Mouse (Mus musculus) liver, embryonic 16.5 days (tissue): ENCODE data around the gene Efna4. TPM values are rescaled to one million over a fixed set of nuclear protein-coding genes. Genes with fewer than 3 reads are reported as not detected.

Experiments used
- ATAC-seq: fragments of 200-750 bp; cut with Nextera tagmentation; 2 replicates; pipeline ENCODE4 v1.8.0; 2017; ENCODE audit warnings: low read depth, mild to moderate bottlenecking, moderate number of reproducible peaks, moderate library complexity
- H3K27ac ChIP-seq: fragments of 300-500 bp; sonication (generic); 2 replicates; pipeline ENCODE4 v1.5.1; 2014; ENCODE audit warnings: mild to moderate bottlenecking, low read length
- H3K27me3 ChIP-seq: fragments of 300-500 bp; sonication (generic); 2 replicates; pipeline ENCODE4 v1.6.1; 2014; ENCODE audit warnings: low read depth, low read length, mixed read lengths; ENCODE audit not compliant: control insufficient read depth, insufficient read depth
- H3K36me3 ChIP-seq: fragments of 300-500 bp; sonication (generic); 2 replicates; pipeline ENCODE4 v1.6.1; 2014; ENCODE audit warnings: mild to moderate bottlenecking; ENCODE audit not compliant: control insufficient read depth, insufficient read depth
- H3K4me1 ChIP-seq: fragments of 300-500 bp; sonication (generic); 2 replicates; pipeline ENCODE4 v1.6.1; 2014; ENCODE audit warnings: low read depth, low read length, mixed read lengths; ENCODE audit not compliant: control insufficient read depth
- H3K4me2 ChIP-seq: fragments of 300-500 bp; sonication (generic); 2 replicates; pipeline ENCODE4 v1.6.1; 2014; ENCODE audit warnings: low read depth, low read length, mixed read lengths
- H3K4me3 ChIP-seq: fragments of 300-500 bp; sonication (generic); 2 replicates; pipeline ENCODE4 v1.5.1; 2014; ENCODE audit warnings: low read depth, mild to moderate bottlenecking, low read length
- H3K9ac ChIP-seq: fragments of 300-500 bp; sonication (generic); 2 replicates; pipeline ENCODE4 v1.6.1; 2014; ENCODE audit warnings: low read depth, low read length
- H3K9me3 ChIP-seq: fragments of 300-500 bp; sonication (generic); replicated peaks from 2 replicates; pipeline ENCODE4 v1.6.1; 2016; ENCODE audit warnings: low read length; ENCODE audit not compliant: control insufficient read depth
- WGBS: fragments of 180-500 bp; shearing (Covaris S2); extraction: QIAGEN DNeasy Blood & Tissue Kit; methylation state at CpG from one replicate; pipeline ENCODE4 v1.1.7; 2014; ENCODE audit not compliant: insufficient replicate concordance; 5-methylcytosine and 5-hydroxymethylcytosine counted together
- polyA plus RNA-seq: library from polyadenylated mRNA; unstranded; fragments of >200 nt; fragmentation: Nextera tagmentation; extraction: Ambion mirVana; gene quantifications from 2 replicates; pipeline ENCODE4 v1.2.1, GENCODE M21; 2015

The Efna4 gene
- polyA plus RNA-seq, 1 experiment from 2014 or later, result 0.51 TPM

DNA sequence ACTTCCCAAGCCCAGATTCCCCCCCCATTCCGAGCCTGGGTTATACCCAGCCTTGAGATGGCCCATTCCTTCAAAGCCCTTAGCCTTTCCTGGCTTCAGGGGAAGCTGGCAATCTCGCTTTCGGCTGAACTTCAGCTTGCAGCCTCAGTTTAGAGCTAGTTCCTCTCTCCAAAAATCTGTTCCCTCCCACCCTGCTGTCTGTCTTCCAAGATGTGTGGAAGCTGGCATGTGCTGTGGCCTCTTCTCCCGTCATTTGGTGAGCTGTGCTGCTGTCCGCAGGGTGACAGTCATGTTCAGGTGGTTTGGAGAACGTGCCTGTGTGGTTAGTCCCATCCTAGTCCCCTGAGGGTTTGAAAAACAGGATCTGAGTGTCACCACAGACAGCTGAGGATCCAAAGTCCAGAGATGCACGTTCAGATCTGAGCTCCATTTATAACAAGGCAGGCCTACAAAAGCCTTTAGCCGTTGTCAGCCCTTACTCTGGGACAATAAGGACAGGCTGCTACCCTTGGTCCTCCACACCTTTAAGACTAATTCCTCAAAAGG lies 42.1 kb downstream of the Efna4 start:
- Histone ChIP-seq H3K4me2 (no peak overlapping the region), H3K36me3 (no peaks in the 10 kb centered on the region), H3K27me3 (no peaks in the 10 kb centered on the region), H3K9me3 (no peaks in the 10 kb centered on the region), H3K9ac (no peak overlapping the region), H3K4me3 (no peak overlapping the region), H3K4me1 (no peaks in the 10 kb centered on the region; the same call in 1 of the 2 replicates), H3K27ac (no peak overlapping the region)
- 50% methylated on average over 8 of the region's 8 CpGs for WGBS
- no peak for ATAC-seq

DNA sequence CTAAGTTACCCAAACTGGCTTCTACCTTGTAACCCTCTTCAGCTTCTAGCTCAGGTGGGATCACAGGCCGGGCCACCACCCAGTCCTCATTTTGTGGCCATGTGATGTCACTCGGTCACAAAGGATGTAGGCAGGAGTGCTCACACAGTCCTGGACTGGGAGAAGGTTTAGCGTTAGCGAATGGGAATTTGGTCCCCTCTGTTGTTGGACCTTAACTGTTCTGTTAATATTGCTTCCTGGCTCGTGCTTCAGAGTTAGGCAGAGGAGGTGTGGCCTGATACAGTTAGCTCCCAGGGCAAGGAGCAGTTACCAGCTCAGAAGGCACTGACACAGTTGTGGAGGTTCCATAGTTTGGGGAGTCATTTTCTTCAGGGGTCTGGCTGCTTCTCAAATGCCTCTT lies 43.6 kb downstream of the Efna4 start:
- peak; percentile 35 for ATAC-seq

DNA sequence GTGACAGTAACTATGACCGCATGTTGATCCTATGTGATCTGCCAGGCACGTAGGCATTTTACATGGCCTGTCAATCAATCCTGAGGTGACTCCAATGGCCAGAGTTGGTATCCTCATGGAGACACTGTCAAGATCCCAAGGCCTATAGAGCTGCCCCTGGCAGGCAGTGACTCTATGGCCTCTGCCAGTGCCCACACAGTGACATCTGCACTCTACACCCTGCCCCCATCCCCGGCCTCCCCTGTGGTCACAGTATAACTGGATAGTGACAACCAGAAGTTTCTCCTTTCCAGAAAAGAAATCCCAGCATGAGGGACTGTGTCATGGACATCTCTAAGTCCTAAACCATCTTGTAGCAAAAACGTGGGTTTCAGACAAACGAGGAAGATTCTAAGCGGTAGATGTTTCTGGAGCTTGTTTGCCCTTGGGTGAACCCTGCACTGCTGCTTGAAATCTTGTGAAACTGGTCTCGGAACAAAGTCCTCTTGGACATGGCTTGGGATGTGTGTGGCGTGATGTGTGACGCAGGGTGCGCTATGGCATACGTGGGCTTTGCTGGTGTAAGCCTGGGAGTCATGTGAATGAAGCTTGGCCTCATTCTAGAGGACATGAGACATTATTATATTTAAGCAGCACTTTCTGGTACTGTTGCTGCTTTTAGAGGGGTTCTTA lies 44.4 kb downstream of the Efna4 start:
- Histone ChIP-seq H3K9me3 (no peaks in the 10 kb centered on the region), H3K9ac (no peak overlapping the region), H3K36me3 (no peaks in the 10 kb centered on the region), H3K4me1 (no peaks in the 10 kb centered on the region; the same call in 1 of the 2 replicates), H3K27me3 (no peaks in the 10 kb centered on the region), H3K4me2 (no peak overlapping the region), H3K27ac (peak overlapping the region; percentile 73), H3K4me3 (no peak overlapping the region)
- ATAC-seq, result peak; percentile 89
- 60% methylated on average over 11 of the region's 11 CpGs for WGBS

More for the DNA sequence above, 43.6 kb downstream of the Efna4 start:
- H3K27me3 ChIP-seq, result no peaks in the 10 kb centered on the region
- H3K36me3 ChIP-seq, result no peaks in the 10 kb centered on the region
- H3K9me3 ChIP-seq, result no peaks in the 10 kb centered on the region
- H3K27ac ChIP-seq, result peak overlapping the region; percentile 73
- 50% methylated on average over 5 of the region's 5 CpGs for WGBS
- no peak overlapping the region for H3K4me3 ChIP-seq
- H3K4me1 ChIP-seq, result no peaks in the 10 kb centered on the region; the same call in 1 of the 2 replicates
- H3K9ac ChIP-seq, result no peak overlapping the region
- H3K4me2 ChIP-seq, result no peak overlapping the region

DNA sequence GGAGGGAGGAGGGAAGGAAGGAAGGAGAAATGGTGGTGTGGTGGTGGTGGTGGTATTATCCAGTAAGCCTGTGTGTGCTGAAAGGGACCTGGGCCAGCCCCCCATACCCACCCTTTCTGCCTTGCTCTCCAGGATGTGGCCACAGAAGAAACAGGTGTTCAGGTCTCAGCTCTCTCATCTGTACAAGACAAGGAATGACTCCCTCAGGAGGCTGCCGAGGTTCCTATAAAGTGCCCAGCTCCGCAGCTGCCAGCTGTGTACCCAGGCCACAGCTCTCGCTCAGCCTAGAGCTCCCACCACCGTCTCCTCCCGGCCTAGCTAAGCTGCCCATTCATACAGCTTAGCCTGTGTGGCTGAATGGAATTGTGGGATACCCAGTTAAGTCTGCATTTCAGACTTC lies 45.5 kb downstream of the Efna4 start:
- no peak for ATAC-seq
- 59% methylated on average over 5 of the region's 5 CpGs for WGBS
- H3K27me3 ChIP-seq, result no peaks in the 10 kb centered on the region
- H3K27ac ChIP-seq, result no peak overlapping the region
- no peaks in the 10 kb centered on the region; the same call in 1 of the 2 replicates for H3K4me1 ChIP-seq
- no peaks in the 10 kb centered on the region for H3K36me3 ChIP-seq
- H3K4me2 ChIP-seq, result no peak overlapping the region
- no peak overlapping the region for H3K4me3 ChIP-seq
- no peak overlapping the region for H3K9ac ChIP-seq
- no peaks in the 10 kb centered on the region for H3K9me3 ChIP-seq

DNA sequence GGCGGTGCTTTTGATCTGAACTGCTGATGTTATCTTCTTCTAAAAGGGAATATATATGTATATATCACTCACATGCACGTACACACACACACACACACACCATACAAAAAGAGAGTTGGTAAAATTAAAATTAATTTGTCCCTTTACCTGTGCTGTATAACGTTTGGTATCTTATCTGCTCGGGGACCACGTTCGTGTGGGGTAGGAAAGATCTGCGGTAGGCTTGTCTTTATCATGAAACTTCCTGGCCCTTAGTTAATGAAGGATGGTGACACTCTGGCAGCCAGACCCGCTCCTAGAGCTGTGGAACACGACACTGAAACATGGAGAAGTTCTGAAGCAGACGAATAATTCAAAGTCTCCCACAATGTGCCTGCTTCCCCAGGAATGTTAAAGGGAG lies 46.0 kb downstream of the Efna4 start:
- no peaks in the 10 kb centered on the region; the same call in 1 of the 2 replicates for H3K4me1 ChIP-seq
- WGBS, result 26% methylated on average over 10 of the region's 10 CpGs
- H3K9me3 ChIP-seq, result no peaks in the 10 kb centered on the region
- H3K4me3 ChIP-seq, result no peak overlapping the region
- H3K9ac ChIP-seq, result no peak overlapping the region
- no peak overlapping the region for H3K4me2 ChIP-seq
- no peaks in the 10 kb centered on the region for H3K27me3 ChIP-seq
- ATAC-seq, result no peak
- no peaks in the 10 kb centered on the region for H3K36me3 ChIP-seq
- H3K27ac ChIP-seq, result no peak overlapping the region

DNA sequence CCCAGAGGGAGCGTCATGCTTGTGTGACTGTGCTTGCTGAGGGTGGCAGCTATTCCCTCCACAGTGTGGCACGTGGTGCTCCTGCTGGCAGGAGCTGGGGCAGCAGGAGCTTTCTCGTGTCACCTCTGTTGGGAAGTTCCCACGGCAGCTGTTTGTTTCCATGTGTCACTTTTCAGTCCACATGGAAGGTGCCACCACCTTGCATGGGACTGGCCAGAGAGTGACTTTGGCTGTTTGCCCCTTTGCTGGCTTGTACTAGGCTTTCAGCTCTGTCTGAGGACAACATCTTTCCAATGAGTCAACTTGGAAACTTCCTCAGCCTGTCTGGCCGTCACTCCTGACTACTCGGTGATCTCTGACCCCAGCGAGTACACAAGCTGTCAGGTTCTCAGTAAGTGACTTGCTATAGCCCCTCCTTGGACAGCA lies 49.3 kb downstream of the Efna4 start:
- H3K27ac ChIP-seq, result no peak overlapping the region
- H3K4me2 ChIP-seq, result no peak overlapping the region
- H3K4me3 ChIP-seq, result no peak overlapping the region
- no peaks in the 10 kb centered on the region for H3K9me3 ChIP-seq
- ATAC-seq, result no peak
- H3K27me3 ChIP-seq, result no peaks in the 10 kb centered on the region
- no peaks in the 10 kb centered on the region for H3K4me1 ChIP-seq
- WGBS, result 41% methylated on average over 7 of the region's 7 CpGs
- no peak overlapping the region for H3K9ac ChIP-seq
- H3K36me3 ChIP-seq, result no peaks in the 10 kb centered on the region

DNA sequence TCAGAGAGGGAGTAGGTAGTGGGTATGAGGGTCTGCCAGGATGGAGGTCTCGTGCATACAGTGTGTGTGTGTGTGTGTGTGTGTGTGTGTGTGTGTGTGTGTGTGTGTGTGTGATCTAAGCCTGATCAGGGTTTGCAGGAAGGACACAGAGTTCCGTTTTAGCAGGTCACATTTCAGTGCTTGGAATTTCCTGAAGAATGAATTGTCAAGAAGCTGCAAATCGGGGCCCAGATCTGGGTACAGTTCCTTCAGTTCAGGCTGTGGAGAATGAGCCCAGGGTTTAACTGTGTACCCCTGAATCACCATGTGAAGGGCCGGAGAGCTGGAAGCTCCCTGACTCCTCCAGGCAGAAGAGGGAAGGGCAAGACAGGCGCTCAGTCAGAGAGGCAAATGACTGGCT lies 50.5 kb downstream of the Efna4 start:
- Histone ChIP-seq H3K36me3 (no peaks in the 10 kb centered on the region), H3K4me1 (no peaks in the 10 kb centered on the region), H3K9me3 (no peaks in the 10 kb centered on the region), H3K27me3 (no peaks in the 10 kb centered on the region; the same call in 1 of the 2 replicates), H3K9ac (no peak overlapping the region), H3K27ac (no peak overlapping the region), H3K4me3 (no peak overlapping the region), H3K4me2 (no peak overlapping the region)
- ATAC-seq, result no peak
- WGBS, result 28% methylated on average over 5 of the region's 5 CpGs

DNA sequence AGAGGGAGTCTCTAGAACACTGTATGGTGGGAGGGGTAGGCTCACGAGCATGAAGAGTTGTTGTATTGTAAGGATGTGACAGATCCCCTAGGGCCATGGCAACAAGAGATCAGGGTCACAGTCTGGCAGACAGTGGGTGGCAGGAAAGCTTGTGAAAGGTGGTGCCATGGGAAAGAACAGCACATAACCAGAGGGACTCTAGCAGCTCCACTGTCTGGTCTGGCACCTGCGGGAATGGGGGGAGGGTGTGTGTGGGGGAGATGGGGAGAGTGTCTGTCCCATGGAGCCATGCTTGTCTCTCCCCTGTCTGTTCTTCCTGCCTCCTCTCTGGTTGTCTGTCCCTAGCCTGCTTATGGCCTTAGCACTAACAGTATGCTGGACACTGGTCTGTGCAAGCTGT lies 52.3 kb downstream of the Efna4 start:
- no peak overlapping the region for H3K4me3 ChIP-seq
- no peaks in the 10 kb centered on the region for H3K36me3 ChIP-seq
- peaks cover 14% of the 10 kb centered on the region for H3K27me3 ChIP-seq
- H3K9me3 ChIP-seq, result no peaks in the 10 kb centered on the region
- H3K4me1 ChIP-seq, result peaks cover 2% of the 10 kb centered on the region; the same call in 1 of the 2 replicates
- no peak overlapping the region for H3K4me2 ChIP-seq
- ATAC-seq, result no peak
- 44% methylated on average over 2 of the region's 2 CpGs for WGBS
- no peak overlapping the region for H3K27ac ChIP-seq
- H3K9ac ChIP-seq, result no peak overlapping the region

DNA sequence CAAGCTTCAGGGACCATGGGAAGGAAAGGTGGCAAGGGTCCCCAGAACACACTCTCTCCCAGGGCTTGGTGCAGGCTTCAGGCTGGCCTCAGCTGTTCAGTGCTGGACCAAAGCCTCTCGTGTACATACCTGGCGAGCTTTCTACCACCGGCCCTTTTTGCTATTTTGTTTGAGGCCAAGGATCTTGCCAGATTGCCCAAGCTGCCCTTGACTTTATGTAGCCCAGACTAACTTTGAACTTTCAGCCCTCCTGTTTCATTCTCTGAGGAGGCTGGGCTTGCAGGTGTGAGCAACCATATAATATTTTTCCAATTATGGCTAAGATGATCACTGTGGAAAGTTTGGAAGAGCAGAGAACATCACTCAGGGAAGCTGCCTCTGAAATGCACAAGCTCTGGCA lies 53.6 kb downstream of the Efna4 start:
- no peak for ATAC-seq
- no peak overlapping the region for H3K9ac ChIP-seq
- no peaks in the 10 kb centered on the region for H3K9me3 ChIP-seq
- WGBS, result 75% methylated on average over 3 of the region's 3 CpGs
- H3K36me3 ChIP-seq, result no peaks in the 10 kb centered on the region
- H3K4me3 ChIP-seq, result no peak overlapping the region
- H3K27ac ChIP-seq, result no peak overlapping the region
- peaks cover 27% of the 10 kb centered on the region for H3K27me3 ChIP-seq
- H3K4me1 ChIP-seq, result peaks cover 2% of the 10 kb centered on the region
- no peak overlapping the region for H3K4me2 ChIP-seq
